Mouse (Mus musculus) myocyte (in vitro differentiated cells): ENCODE data around the gene Ephb4. TPM values are rescaled to one million over a fixed set of nuclear protein-coding genes. Genes with fewer than 3 reads are reported as not detected.

Experiments used
- H3K27me3 ChIP-seq: one replicate; pipeline ENCODE4 v1.6.1; 2011; ENCODE audit not compliant: control insufficient read depth, insufficient read depth, insufficient read length
- H3K36me3 ChIP-seq: one replicate; pipeline ENCODE4 v1.6.1; 2011; ENCODE audit not compliant: control insufficient read depth, insufficient read depth
- H3K4me2 ChIP-seq: one replicate; pipeline ENCODE4 v1.6.1; 2011; ENCODE audit warnings: low read depth, control low read depth
- H3K4me3 ChIP-seq: one replicate; pipeline ENCODE4 v1.5.1; 2011; ENCODE audit warnings: mild to moderate bottlenecking, control low read depth, moderate library complexity
- H3K79me2 ChIP-seq: one replicate; pipeline ENCODE4 v1.6.1; 2011; ENCODE audit not compliant: control insufficient read depth, insufficient read depth
- H3ac ChIP-seq: one replicate; pipeline ENCODE4 v1.6.1; 2011; ENCODE audit not compliant: control insufficient read depth, insufficient read length
- CEBPB ChIP-seq: IDR thresholded peaks from 2 replicates; pipeline ENCODE4 v1.6.1; 2011; ENCODE audit warnings: mild to moderate bottlenecking, moderate library complexity; ENCODE audit not compliant: poor library complexity, insufficient read depth, severe bottlenecking
- E2F4 ChIP-seq: IDR thresholded peaks from one replicate; pipeline ENCODE4 v1.6.1; 2011; ENCODE audit warnings: mild to moderate bottlenecking, control low read depth, moderate library complexity; ENCODE audit not compliant: insufficient read depth
- MAX ChIP-seq: IDR thresholded peaks from one replicate; pipeline ENCODE4 v1.6.1; 2011; ENCODE audit warnings: low read depth, mild to moderate bottlenecking, control low read depth
- MYOD1 ChIP-seq, 3 experiments: IDR thresholded peaks; one replicate each; pipeline ENCODE4 v1.6.1; 2011; ENCODE audit warnings: control low read depth in 2 of 3, low read depth in 2 of 3, mild to moderate bottlenecking in 2 of 3, moderate library complexity in 1 of 3; ENCODE audit not compliant: insufficient read length in 2 of 3, control insufficient read depth in 1 of 3
- MYOG ChIP-seq, 3 experiments: IDR thresholded peaks; one replicate each; pipeline ENCODE4 v1.6.1; 2011; ENCODE audit warnings: control low read depth in 2 of 3, low read depth in 2 of 3, mild to moderate bottlenecking in 2 of 3; ENCODE audit not compliant: insufficient read length in 2 of 3, control insufficient read depth in 1 of 3, insufficient read depth in 1 of 3
- POLR2A ChIP-seq: IDR thresholded peaks from one replicate; pipeline ENCODE4 v1.6.1; 2011; ENCODE audit warnings: low read depth, mild to moderate bottlenecking, control low read depth, moderate library complexity; ENCODE audit not compliant: insufficient read length
- POLR2AphosphoS2 ChIP-seq: IDR thresholded peaks from one replicate; pipeline ENCODE4 v1.6.1; 2011; ENCODE audit warnings: low read depth, control low read depth; ENCODE audit not compliant: insufficient read length
- REST ChIP-seq: IDR thresholded peaks from one replicate; pipeline ENCODE4 v1.6.1; 2011; ENCODE audit warnings: mild to moderate bottlenecking, control low read depth, moderate library complexity; ENCODE audit not compliant: insufficient read depth, insufficient read length
- SRF ChIP-seq: IDR thresholded peaks from one replicate; pipeline ENCODE4 v1.6.1; 2011; ENCODE audit warnings: low read depth; ENCODE audit not compliant: control insufficient read depth, insufficient read length
- TCF12 ChIP-seq: IDR thresholded peaks from one replicate; pipeline ENCODE4 v1.6.1; 2011; ENCODE audit warnings: mild to moderate bottlenecking, control low read depth; ENCODE audit not compliant: poor library complexity, insufficient read depth, severe bottlenecking
- TCF3 ChIP-seq: IDR thresholded peaks from one replicate; pipeline ENCODE4 v1.6.1; 2011; ENCODE audit warnings: low read depth, control low read depth; ENCODE audit not compliant: insufficient read length
- USF1 ChIP-seq: IDR thresholded peaks from one replicate; pipeline ENCODE4 v1.6.1; 2011; ENCODE audit warnings: low read depth, mild to moderate bottlenecking, control low read depth, moderate library complexity
- polyA plus RNA-seq: library from polyadenylated mRNA; unstranded; fragments of >200 nt; fragmentation: generic; extraction: Trizol; gene quantifications from one replicate; pipeline ENCODE4 v1.2.1, GENCODE M21; 2012; ENCODE audit warnings: missing spikeins

The Ephb4 gene
- polyA plus RNA-seq, 1 experiment: 17.8 TPM

- no peaks in the 10 kb centered on the region for H3K27me3 ChIP-seq
- peak overlapping the region; percentile 80 for H3K4me2 ChIP-seq
- H3K36me3 ChIP-seq: no peaks in the 10 kb centered on the region
- no peak for TF ChIP-seq POLR2AphosphoS2
- TF ChIP-seq REST: no peak
- TF ChIP-seq POLR2A: no peak
- no peak for TF ChIP-seq TCF3
- TF ChIP-seq SRF: no peak
- TF ChIP-seq CEBPB: no peak
- TF ChIP-seq MAX: no peak
- TF ChIP-seq E2F4: no peak
- TF ChIP-seq MYOD1 (IDR thresholded peaks at IDR 0.05; ENCODE audit: control insufficient read depth in 1 of 3, insufficient read length in 2 of 3, low read depth in 2 of 3): no peak
- TF ChIP-seq USF1: no peak
- no peak for TF ChIP-seq MYOG (IDR thresholded peaks at IDR 0.05; ENCODE audit: control insufficient read depth in 1 of 3, insufficient read depth in 1 of 3, insufficient read length in 2 of 3, low read depth in 2 of 3)
- TF ChIP-seq TCF12: no peak
- H3K4me3 ChIP-seq: peak overlapping the region; percentile 64
- peak overlapping the region; percentile 10 for H3ac ChIP-seq
- H3K79me2 ChIP-seq: peaks cover 12% of the 10 kb centered on the region
These were observed 522 bp downstream of the Ephb4 start for GRCm38 (mm10) chr5:137350205-137351057.

- Histone ChIP-seq H3K4me3 (peak overlapping the region; percentile 64), H3K79me2 (peaks cover 12% of the 10 kb centered on the region), H3ac (peak overlapping the region; percentile 10), H3K4me2 (peak overlapping the region; percentile 80), H3K36me3 (no peaks in the 10 kb centered on the region), H3K27me3 (no peaks in the 10 kb centered on the region)
- TF ChIP-seq TCF12: no peak
These were observed 1.1 kb downstream of the Ephb4 start for GRCm38 (mm10) chr5:137351058-137351380.

- peak overlapping the region; percentile 80 for H3K4me2 ChIP-seq
- no peaks in the 10 kb centered on the region for H3K27me3 ChIP-seq
- no peak overlapping the region for H3ac ChIP-seq
- TF ChIP-seq MYOG (IDR thresholded peaks at IDR 0.05; ENCODE audit: control insufficient read depth in 1 of 3, insufficient read depth in 1 of 3, insufficient read length in 2 of 3, low read depth in 2 of 3) (no peak), TCF12 (no peak), REST (no peak), USF1 (no peak), SRF (no peak), TCF3 (no peak), POLR2AphosphoS2 (no peak), MAX (no peak), CEBPB (no peak), MYOD1 (IDR thresholded peaks at IDR 0.05; ENCODE audit: control insufficient read depth in 1 of 3, insufficient read length in 2 of 3, low read depth in 2 of 3) (no peak), POLR2A (no peak)
- H3K36me3 ChIP-seq: no peaks in the 10 kb centered on the region
- peak overlapping the region; percentile 64 for H3K4me3 ChIP-seq
- H3K79me2 ChIP-seq: peaks cover 12% of the 10 kb centered on the region
These were observed 1.5 kb downstream of the Ephb4 start for GRCm38 (mm10) chr5:137351394-137351793.

GRCm38 (mm10) chr5:137352011-137352975 lies 2.4 kb downstream of the Ephb4 start:
- Histone ChIP-seq H3K27me3 (no peaks in the 10 kb centered on the region), H3ac (no peak overlapping the region), H3K4me2 (peak overlapping the region; percentile 80), H3K4me3 (peak overlapping the region; percentile 64), H3K36me3 (no peaks in the 10 kb centered on the region), H3K79me2 (peaks cover 12% of the 10 kb centered on the region)
- TF ChIP-seq CEBPB (no peak), POLR2AphosphoS2 (no peak), TCF12 (no peak), SRF (no peak), REST (no peak), MYOD1 (IDR thresholded peaks at IDR 0.05; ENCODE audit: control insufficient read depth in 1 of 3, insufficient read length in 2 of 3, low read depth in 2 of 3) (no peak), MYOG (IDR thresholded peaks at IDR 0.05; ENCODE audit: control insufficient read depth in 1 of 3, insufficient read depth in 1 of 3, insufficient read length in 2 of 3, low read depth in 2 of 3) (no peak), MAX (no peak), POLR2A (no peak), E2F4 (no peak), USF1 (no peak), TCF3 (no peak)
